Mouse (Mus musculus): Measurements from ENCODE around the gene Trpv6.

Gene Trpv6

GRCm38 (mm10) chr6:41636178-41636577 is at the start of gene Trpv6:
Gene Trpv6 (minus strand): TSS chr6:41636405.
- DNase-seq (ENCODE audit: low spot score) = no peak

GRCm38 (mm10) chr6:41685596-41685995 is 49.4 kb upstream of the Trpv6 start:
- DNase-seq (ENCODE audit: low spot score) = no peak

- no peak for DNase-seq (ENCODE audit: low spot score)
These were observed 48.7 kb upstream of the Trpv6 start for GRCm38 (mm10) chr6:41684911-41685310.

GRCm38 (mm10) chr6:41684131-41684530 is 47.9 kb upstream of the Trpv6 start, which contains the start of gene Llcfc1:
Gene Llcfc1 (plus strand): TSS chr6:41684431.
- no peak for DNase-seq (ENCODE audit: low spot score)

- DNase-seq (ENCODE audit: low spot score) = no peak
These were observed 45.5 kb upstream of the Trpv6 start for GRCm38 (mm10) chr6:41681656-41682055.

GRCm38 (mm10) chr6:41680669-41681068 is 44.5 kb upstream of the Trpv6 start, which contains the start of gene Trpv5:
Gene Trpv5 (minus strand): TSS chr6:41680769.
- no peak for DNase-seq (ENCODE audit: low spot score)

- no peak for DNase-seq (ENCODE audit: low spot score)
These were observed 40.3 kb upstream of the Trpv6 start for GRCm38 (mm10) chr6:41676530-41676929.

- DNase-seq (ENCODE audit: low spot score) = no peak
These were observed 26.1 kb upstream of the Trpv6 start for GRCm38 (mm10) chr6:41662320-41662719.

- DNase-seq (ENCODE audit: low spot score) = no peak
These were observed 22.3 kb upstream of the Trpv6 start for GRCm38 (mm10) chr6:41658487-41658886.

- no peak for DNase-seq (ENCODE audit: low spot score)
These were observed 18.4 kb upstream of the Trpv6 start for GRCm38 (mm10) chr6:41654648-41655047.

- no peak for DNase-seq (ENCODE audit: low spot score)
These were observed 17.0 kb upstream of the Trpv6 start for GRCm38 (mm10) chr6:41653173-41653572.

- DNase-seq (ENCODE audit: low spot score) = no peak
These were observed 10.5 kb upstream of the Trpv6 start for GRCm38 (mm10) chr6:41646672-41647071.

- no peak for DNase-seq (ENCODE audit: low spot score)
These were observed 10.0 kb upstream of the Trpv6 start for GRCm38 (mm10) chr6:41646220-41646619.

- DNase-seq (ENCODE audit: low spot score) = no peak
These were observed 7.0 kb upstream of the Trpv6 start for GRCm38 (mm10) chr6:41643227-41643626.

- no peak for DNase-seq (ENCODE audit: low spot score)
These were observed 6.6 kb upstream of the Trpv6 start for GRCm38 (mm10) chr6:41642765-41643164.

GRCm38 (mm10) chr6:41641173-41641866 is 5.1 kb upstream of the Trpv6 start:
- DNase-seq (ENCODE audit: low spot score) = no peak

- no peak for DNase-seq (ENCODE audit: low spot score)
These were observed 4.2 kb upstream of the Trpv6 start for GRCm38 (mm10) chr6:41640449-41640848.

GRCm38 (mm10) chr6:41637927-41638506 is 1.8 kb upstream of the Trpv6 start:
- DNase-seq (ENCODE audit: low spot score) = no peak

- DNase-seq (ENCODE audit: low spot score) = no peak
These were observed 1.2 kb upstream of the Trpv6 start for GRCm38 (mm10) chr6:41637393-41637792.

GRCm38 (mm10) chr6:41635211-41635610 is 994 bp downstream of the Trpv6 start:
- no peak for DNase-seq (ENCODE audit: low spot score)

- DNase-seq (ENCODE audit: low spot score) = no peak
These were observed 4.7 kb downstream of the Trpv6 start for GRCm38 (mm10) chr6:41631549-41631948.

GRCm38 (mm10) chr6:41630791-41631190 is 5.4 kb downstream of the Trpv6 start:
- no peak for DNase-seq (ENCODE audit: low spot score)

GRCm38 (mm10) chr6:41628180-41628579 is 8.0 kb downstream of the Trpv6 start:
- no peak for DNase-seq (ENCODE audit: low spot score)

- DNase-seq (ENCODE audit: low spot score) = no peak
These were observed 13.5 kb downstream of the Trpv6 start for GRCm38 (mm10) chr6:41622661-41623060.

Measured in layer of hippocampus, adult 11-12 months (tissue).